Mouse (Mus musculus): Measurements from ENCODE around the gene Kat6b.

Gene Kat6b

DNA sequence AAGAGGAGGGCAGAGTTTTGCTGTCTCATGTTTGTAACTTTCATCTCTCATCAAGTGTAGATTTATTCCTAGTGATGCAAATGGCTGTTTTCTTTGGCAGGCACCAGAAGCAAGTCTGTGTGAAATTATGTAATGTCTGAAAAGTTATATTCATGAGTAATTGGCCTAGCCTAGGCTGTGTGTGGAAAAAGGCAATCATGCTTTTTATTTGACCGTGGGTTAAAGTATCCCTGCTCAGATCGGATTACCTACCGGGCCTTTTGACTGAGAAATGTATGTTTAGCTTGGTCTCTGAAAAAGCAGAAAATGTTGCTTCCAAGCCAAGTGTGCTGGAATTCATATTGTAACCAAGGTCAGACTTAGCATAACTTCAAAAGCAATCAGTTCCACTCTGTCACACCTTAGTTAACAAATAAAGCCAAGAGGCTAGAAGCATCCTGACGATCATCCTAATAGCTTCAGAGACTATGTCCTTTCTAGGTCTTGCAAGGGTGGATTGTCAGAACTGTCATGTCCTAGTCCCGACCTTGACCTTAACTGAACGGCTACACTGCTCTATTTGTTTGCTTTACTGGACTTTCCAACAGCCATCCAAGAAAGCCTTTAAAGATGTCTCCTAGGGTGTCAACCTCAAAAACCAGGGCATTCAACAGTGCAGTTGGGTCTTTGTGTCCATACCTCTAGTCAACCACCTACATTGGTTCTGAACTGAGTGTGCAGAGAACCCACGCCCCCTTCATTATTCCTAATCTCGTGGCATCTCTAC lies 111.9 kb downstream of the Kat6b start:
- DNase-seq (ENCODE audit: low spot score) = no peak

DNA sequence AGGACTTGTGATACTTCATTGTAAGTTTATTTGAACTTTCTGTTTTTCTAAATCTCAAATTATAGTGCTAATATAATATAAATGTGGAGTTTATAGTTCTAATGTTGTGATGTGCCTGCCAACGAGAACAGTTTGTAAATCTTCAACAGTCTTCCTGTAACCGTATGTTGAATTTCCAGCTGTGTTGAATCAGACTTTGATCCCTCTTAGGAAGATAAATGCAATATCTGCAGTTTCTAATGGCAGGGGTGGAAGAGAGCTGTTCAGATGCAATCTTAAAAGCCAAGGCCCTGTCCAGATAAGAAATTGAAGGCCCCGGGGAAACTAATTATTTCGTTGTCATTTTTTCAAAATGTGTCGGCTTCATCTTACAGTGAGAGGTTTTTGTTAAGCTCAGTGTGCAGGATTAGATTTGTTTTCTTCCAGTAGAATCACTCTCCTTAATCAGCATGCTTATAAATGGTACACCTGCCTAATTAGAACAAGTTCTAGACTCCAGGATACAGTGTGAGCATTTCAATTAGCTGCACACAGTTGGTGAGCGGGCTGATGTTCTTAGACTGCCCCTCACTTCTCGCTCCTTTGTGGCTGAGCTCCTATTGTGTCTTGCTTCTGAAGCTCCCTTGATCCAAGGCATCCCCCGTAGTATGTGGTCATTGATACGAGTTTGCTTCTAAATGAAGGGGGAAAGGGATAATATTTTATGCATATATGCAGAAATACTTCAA lies 118.4 kb downstream of the Kat6b start:
- DNase-seq (ENCODE audit: low spot score) = no peak

DNA sequence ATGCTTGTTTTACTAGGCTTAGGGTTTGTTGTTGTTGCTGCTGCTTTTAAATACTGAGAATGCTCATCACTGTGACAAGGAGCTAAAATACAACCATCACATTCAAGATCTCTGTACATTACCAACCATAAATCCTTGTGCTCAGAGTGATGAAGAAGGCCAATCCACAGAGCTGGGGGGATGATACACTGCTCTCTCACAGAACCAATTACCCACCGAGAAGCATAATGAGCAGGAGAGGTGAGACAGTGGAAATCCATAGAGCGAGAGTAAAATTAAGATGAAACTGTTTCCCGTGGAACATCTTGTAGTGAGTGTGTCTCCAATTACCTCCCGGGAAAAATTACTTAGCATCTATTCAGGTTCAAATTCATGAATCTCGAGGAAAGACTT lies 118.9 kb downstream of the Kat6b start:
- DNase-seq (ENCODE audit: low spot score) = no peak

DNA sequence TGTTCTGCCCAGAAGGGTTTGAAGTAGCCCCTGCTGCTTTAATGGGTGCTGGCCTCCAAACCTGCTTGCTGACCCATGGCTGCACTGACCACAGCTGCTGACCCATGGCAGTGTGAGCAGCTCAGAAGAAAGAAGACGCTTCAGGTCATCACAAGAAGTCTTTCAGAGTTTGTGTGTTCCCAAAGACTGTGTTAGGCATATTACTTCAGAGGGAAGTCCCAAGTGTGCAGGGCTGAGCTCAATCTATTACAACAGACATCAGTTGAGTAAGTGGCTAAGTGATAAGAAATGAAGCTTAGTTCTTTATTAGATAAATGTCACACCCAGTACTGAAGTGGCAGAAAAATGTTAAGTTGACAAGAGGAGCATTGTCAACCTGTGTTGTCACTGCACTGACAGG lies 119.4 kb downstream of the Kat6b start:
- DNase-seq (ENCODE audit: low spot score) = no peak

DNA sequence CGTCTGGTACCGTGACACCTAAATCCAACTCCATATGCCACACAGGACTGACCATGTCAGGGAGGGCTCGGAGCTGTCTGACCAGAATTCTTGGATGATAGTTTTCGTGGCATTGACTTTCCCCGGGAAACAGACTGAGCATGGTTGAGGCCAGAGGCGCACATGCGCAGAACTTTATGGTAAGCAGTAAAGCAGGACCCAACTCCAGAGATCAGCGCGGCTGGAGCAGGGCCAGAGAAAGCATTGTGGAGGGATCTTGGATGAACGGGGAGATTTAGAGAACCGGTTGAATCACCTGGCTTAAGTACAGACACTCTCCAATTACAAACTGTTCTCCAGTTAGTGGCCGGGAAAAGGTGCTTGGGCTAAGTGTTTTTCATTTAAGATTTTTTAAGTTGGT lies 120.9 kb downstream of the Kat6b start:
- DNase-seq (ENCODE audit: low spot score) = no peak

DNA sequence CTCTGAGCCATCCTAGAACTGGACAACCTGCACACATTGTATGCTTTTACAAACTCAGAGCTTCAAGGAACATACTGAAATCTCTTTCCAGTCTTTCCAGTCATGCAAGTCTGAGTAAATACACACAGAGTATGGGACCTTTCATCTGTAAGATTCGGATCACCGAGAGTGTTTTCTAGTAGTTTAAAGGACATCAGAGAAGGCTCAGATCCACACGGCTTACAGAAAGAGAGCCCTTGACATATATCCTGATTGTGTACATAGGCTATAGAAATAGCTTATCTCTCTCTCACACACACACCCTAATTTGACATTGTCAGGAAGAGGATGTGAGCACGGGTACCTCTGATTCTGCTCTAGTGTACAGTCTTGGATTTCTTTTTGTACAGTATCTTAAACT lies 121.7 kb downstream of the Kat6b start:
- DNase-seq (ENCODE audit: low spot score) = no peak

DNA sequence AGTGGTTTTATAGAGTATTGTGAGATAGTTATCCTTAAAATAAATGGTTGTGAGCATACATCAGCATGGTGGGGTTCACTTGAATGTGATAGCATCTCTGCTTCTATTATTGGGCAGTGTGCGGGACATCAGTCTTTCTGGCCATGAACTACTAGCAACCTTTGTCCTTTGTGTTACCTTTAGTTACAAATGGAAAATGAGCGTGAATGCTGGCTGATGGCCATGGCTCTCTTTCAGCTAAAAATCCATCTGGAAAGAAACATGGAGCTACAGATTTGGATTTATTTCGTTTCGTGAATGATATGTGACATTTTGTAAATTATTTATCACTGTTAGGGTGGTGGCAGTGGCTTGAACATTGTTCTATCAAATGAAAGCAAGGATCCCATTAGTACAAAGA lies 126.5 kb downstream of the Kat6b start:
- no peak for DNase-seq (ENCODE audit: low spot score)

DNA sequence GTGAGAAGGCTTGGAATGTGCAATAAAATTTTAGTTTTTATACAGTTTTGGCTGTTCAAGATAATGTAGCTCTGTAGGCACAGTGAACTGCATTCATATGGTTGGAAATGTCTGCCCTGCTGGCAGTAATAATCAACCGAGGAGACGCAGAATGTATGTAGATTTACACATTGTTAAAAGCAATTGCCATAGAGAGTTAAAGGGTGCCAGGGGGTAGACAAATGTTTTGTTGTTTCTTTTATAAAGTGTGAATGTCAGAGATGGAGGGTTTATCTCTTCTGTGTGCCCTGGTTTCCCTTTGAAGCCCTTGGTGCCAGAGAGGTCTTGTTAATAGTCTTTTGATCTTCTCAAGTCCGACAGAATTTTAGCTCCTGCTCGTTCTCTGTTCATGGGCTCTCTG lies 127.7 kb downstream of the Kat6b start:
- no peak for DNase-seq (ENCODE audit: low spot score)

DNA sequence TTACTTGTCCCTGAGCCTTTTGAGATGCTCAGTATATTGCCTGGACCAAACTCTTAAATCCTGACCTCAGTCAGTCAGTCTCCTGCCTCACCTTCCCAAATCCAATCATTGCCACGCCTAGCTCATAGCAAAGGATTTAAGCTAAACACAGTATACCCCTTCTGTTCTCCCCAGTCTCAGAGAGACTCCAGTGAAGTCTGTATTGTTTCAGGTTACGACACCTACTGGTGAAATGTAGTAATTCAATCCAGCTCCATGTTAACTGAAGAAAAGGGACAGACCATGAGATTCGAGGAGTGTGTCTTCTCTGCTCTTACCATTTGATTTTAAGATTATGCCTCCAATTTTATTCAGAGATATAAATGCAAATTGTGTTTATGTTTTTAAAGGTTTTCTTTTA lies 129.0 kb downstream of the Kat6b start:
- DNase-seq (ENCODE audit: low spot score) = peak; percentile 82

DNA sequence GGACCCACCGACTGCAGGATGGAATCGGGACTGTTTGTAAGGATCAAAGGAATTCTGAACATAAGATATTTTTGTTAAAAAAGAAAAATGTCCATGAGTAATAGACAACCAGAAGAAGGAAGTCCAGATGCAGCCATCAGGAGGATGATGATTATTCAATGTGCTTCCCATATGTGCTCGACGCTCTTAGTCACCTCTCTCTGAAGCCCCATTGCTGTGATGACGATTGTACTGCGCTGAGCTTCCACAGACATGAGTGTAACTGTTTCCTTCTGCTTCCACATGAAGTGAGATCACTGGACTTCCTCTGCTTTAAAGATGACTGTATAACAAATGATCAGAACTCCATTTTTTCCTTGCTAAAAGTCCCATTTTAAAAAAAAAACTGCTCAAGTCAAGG lies 131.8 kb downstream of the Kat6b start:
- no peak for DNase-seq (ENCODE audit: low spot score)

DNA sequence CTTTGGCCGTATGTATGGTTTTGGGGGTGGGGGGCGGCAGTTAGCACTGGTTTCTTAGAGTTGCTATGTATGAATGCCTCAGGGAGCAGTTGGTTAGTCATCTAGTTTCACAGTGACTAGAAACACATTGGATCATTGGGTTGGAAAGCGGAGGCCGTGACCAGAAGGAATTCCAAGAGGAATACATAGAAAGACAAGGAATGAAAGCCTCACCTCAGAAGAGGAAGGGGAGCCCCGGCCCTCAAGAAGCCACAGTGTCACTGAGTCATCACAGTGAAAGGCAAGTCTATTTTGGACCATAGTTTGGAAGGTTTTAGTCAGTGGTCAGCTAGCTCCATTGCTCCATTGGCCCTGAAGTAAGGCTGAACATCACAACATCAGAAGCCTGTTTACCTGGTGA lies 132.9 kb downstream of the Kat6b start:
- no peak for DNase-seq (ENCODE audit: low spot score)

DNA sequence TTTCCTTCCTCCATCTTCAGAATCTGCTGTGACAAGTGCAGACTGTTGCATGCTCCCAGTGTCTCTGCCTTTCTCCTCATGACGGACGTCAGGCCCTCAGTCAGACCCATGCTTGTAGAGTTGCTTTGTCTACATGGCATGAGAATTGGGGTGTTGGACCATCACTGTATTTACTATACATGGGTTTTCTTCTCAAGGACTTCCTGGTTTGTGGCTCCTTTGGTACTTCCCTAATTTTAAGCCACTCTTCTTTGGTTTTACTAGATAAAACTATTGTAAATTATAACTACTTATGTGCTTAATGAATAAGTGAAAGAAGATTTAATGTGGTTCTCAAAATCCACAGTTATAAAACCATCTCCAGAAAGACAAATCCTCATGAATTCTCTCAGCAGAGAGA lies 134.6 kb downstream of the Kat6b start:
- DNase-seq (ENCODE audit: low spot score) = no peak

DNA sequence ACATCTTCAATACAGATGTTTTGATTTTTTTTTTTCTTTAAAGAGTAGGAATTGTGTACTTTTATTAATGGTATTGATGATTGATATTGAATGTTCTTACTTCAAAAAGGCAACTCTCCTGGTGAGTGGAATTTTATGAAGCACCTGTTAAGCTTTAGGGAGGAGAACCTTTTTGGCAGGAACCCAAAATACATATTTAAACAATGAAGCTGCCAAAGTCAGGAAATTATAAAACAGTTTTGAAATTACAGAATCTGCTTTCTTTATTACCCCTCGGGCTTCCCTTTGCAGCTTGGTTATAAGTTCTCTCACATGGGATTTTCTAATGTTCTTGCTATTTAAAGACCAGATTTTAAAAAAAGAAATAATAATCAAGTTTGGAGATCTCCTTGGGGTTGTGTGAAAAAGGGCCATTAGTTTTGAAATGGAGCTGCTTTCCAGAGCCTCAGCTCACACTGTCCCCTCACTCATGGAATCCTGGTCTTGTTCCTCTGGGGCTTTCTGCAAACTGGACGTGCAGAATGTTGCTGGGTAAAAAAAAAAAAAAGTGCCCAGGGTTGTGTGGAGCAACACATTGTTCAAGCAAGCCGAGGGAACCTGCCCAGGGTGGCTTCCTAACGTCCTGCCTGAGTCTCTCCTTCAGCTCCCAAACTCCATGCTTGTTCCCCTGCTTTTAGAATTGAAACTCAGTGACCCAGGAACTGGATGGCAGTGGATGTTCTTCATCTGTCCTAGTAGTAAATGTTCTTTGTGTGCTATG lies 136.2 kb downstream of the Kat6b start:
- DNase-seq (ENCODE audit: low spot score) = no peak

DNA sequence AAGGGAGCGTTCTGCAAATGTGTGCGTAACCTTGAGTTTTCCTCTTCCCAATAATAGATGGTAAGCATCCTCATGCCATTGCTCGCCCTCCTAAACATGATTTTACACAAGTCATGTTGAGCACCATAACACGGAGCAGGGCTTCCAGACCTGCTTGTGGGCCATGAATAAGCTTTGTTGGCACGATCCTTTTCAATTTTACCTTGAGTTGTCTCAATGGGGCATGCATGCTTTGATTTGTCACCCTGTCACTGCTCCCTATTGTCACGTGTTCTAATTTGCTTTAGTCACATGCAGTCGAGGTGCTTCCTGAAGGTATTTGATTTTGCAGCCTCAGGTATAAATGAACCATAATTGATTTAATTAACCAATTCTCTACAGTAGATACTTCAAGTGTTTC lies 138.7 kb downstream of the Kat6b start:
- no peak for DNase-seq (ENCODE audit: low spot score)

DNA sequence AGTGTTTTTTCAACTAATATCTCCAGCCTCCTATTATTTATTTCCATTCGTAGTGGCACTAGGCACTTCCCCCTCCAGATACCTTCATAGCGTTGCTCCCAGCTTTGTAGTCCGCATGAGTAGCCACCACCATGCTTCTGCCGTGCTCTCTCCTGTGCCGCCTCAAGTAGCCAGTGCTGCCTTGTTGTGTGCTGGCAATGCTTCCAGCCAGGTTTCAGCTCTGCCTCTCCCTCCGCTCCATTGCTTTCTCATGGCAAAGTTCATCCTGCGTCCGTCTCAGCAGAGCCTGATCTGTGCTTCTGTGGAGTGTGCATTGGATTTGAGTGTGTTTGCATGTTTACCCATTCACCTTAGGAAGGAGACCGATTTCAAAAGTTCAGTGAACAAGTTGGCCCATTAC lies 144.7 kb downstream of the Kat6b start:
- no peak for DNase-seq (ENCODE audit: low spot score)

DNA sequence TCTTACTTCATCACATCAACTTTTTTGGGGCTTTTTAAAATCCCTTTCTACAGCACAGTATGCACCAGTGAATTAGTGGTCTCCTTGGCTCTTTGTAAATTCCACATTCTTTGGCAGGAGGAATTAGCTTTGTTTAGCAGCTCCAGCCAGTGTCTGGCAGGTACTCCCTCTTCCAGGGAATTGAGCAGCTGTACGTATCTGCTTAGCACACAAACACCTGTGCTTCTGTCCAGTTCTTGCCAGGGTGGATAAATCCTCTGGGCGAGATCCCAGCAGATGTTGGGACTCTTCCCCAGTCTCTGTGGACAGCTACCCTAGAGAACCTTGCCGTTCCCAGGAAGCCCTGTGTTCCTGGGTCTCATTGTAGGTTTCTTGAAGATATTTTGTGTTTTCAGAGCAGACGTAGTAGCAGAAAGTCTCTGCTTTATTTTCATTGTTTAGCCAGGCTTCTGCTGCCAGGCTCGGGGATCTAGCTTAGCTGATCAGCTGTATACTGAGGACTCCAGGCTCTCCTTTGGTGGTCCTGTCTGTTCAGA lies 150.5 kb downstream of the Kat6b start:
- no peak for DNase-seq (ENCODE audit: low spot score)

DNA sequence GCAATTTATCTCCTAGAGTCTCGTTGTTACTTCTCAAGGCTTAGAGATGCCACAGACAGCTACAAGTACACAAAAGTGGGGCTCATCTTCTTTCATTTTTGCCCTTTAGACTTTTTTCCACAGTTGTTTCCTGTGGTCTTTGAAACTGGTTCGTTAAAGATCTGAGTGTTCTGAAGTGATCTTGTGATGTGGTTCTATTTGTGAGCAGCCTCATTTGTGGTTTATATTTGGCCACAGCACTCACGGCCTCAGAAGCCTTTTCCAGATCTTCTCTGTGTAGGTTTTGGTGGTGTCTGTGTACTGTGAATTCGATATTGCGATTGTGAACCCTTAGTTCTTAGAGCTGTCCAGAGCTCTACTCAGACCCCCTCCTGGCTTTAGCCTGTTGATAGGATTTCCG lies 155.3 kb downstream of the Kat6b start:
- DNase-seq (ENCODE audit: low spot score) = no peak

DNA sequence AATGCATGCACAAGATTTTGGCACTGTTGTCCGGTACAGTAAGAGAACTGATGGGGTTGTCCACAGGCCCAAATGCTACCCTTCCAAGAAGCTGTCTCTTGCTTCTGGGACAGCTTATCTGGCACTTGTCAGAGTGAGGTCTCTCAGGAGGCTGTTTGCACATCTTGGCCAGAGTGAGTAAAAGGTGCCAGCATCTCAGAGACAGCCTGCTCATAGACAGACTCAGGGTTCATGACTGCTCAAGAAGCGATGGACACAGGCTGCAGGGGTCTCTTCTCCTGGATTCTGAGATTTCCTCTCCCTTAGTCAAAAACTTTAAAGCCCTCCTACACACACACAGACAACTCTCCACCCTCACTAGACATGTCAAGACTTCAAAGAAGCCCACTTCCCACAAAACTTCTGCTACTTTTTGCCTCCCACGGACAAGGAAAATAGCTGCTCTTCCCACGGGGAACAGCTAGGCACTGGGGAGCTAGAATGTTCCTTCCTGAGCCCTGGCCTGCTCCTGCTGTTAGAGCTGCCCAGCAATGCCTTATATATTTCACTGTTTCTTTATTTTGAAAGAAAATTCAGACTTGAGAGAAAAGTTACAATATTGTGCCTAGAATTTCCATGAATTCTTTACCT lies 159.7 kb downstream of the Kat6b start:
- DNase-seq (ENCODE audit: low spot score) = no peak

DNA sequence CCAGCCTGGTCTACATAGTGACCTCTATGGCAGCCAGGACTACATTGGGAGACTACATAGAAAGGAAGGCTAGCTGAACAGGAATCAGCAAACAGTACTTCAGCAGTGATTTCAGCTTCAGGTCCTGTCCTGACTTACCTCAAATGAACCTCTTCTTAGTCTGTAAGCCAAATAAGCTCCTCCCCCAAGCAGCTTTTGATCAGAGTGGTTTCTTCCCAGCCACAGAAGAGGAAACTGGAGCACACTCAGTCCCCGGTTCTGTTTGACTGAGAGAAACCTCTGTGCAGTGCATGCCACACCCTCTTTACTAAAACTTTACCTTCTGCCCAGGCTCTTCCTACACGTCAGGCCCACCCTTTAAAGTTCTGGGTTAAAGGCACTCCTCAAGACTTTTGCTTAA lies 172.6 kb downstream of the Kat6b start:
- no peak for DNase-seq (ENCODE audit: low spot score)

DNA sequence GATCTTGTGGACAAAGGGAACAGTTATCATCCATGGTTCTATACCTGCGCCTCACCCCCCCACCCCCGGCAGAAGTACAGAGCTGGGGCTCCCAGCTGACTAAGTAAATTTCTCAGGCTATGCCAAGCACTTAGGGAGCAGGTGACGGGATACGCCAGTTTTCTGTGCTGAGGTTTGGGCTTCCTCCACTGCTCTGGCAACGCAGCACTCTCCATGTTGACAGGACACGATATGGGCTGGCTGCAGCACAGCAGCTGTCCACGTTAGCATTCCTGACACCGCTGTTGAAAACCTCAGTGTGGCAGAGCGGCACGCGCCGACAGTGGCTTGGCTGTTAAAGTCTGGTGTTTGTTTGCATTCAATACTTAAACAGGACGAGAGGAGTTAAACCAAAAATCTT lies 177.9 kb downstream of the Kat6b start:
- DNase-seq (ENCODE audit: low spot score) = no peak

DNA sequence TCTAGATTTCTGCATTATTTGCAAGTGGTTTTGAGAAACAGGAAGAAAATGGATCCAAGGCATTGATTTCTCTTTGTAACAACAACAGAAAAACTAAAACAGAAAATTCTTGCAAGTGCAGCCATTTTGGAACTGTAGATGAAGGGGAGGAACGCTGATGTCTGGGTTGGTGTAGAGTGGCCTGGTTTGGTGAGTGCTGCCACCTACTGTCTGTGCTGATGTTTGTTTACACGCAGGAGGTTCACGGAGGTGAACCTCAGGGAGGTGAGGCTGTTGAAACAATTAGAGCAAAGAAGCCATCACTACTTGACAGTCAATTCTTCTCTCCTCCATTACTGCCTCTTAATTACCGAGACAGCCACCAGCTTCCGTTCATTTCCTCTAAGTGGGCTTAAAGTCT lies 178.4 kb downstream of the Kat6b start:
- DNase-seq (ENCODE audit: low spot score) = no peak

DNA sequence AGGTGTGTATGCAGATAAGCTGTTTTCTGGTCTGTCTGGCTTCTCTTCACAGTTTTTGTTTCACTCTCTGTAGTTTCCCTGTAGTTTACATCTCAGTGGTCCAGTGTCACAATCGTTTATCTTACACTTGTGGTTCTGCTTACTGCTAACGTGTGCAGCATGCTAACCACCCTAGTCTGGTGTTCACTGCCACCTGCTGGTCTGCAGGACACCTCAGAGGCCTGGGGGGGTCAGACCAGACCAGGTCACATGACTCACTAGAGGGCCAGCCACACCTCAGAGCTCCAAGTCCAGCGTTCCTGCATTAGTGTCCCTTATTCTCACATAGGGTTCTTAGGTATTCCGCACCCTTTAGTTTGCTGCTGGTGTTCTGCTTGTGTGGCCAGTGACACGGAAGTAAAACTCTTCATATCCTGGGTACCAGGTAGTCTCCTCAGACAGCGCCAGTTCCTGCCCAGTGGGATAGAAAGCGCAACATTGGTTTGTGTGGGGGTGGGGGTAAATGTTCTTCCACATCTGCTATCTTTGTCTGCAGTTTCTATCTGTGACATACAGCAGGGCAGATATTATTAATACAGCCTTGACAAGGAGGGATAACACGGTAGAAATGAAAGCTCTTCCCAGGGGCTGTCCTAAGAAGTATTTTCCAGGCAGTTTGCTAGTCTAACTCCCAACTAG lies 181.4 kb downstream of the Kat6b start:
- no peak for DNase-seq (ENCODE audit: low spot score)
